Mouse (Mus musculus): Measurements from ENCODE around the gene Rps12-ps3. TPM values are rescaled to one million over a fixed set of nuclear protein-coding genes. Genes with fewer than 3 reads are reported as not detected.

Rps12-ps3 gene
- total and polyA plus RNA-seq, 3 experiments: 662 to 4,283 TPM; not detected in 1

DNA sequence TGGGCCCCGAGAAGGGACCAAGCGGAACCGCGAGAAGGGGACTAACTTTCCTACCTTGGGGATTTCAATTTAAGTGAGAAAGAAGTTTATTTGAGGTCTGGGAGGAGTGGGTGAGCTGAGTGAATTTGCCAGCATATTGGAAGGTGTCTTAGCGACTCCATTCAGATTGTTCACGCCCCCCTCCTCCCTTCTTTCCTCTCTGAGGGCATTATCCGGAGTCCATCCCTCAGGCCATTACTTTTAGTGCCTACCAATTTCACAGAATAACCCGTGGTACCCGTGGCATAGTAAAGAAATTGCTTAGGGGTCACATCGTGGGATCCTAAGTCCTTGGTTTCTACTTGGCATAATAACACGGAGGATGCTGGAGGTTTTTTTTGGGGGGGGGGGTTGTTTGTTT, 24.2 kb downstream of the Rps12-ps3 start:
- H3K27ac ChIP-seq (ENCODE audit: control insufficient read depth, low read depth, low read length): peak overlapping the region; percentile 71
- H3K36me3 ChIP-seq (ENCODE audit: control insufficient read depth in 1 of 2, insufficient read depth in 2 of 2, low read length in 2 of 2): peaks cover 5 to 39% of the 10 kb centered on the region in 2 experiments; a peak in 3 of 4 replicates
- H3K4me1 ChIP-seq (ENCODE audit: control insufficient read depth in 1 of 2, insufficient read depth in 2 of 2, low read length in 2 of 2): peaks cover 12 to 32% of the 10 kb centered on the region in 2 experiments
- H3K4me3 ChIP-seq (ENCODE audit: control insufficient read depth in 1 of 2, insufficient read depth in 1 of 2, low read depth in 2 of 2, low read length in 2 of 2): peak overlapping the region; percentile 62 to 82
- H3K27me3 ChIP-seq (ENCODE audit: control insufficient read depth in 1 of 2, insufficient read depth in 2 of 2, low read length in 2 of 2): no peaks in the 10 kb centered on the region
- H3K79me2 ChIP-seq (ENCODE audit: control insufficient read depth, insufficient read depth, low read length, poor library complexity): peaks cover 83% of the 10 kb centered on the region
- no peaks in the 10 kb centered on the region for H3K9me3 ChIP-seq (replicated peaks; ENCODE audit: insufficient read depth, low read length)
- TF ChIP-seq USF1 (IDR thresholded peaks at IDR 0.05; ENCODE audit: low read depth, low read length) (no peak), SIN3A (IDR thresholded peaks at IDR 0.05; ENCODE audit: low read length) (no peak), E2F4 (IDR thresholded peaks at IDR 0.05; ENCODE audit: borderline replicate concordance, low read depth, low read length) (no peak), CTCF (IDR thresholded peaks at IDR 0.05 in 2 of 3, conservative IDR thresholded peaks at IDR 0.05 in 1 of 3; ENCODE audit: control insufficient read depth in 1 of 3, insufficient read depth in 1 of 3, low read depth in 2 of 3, low read length in 3 of 3, poor library complexity in 1 of 3, severe bottlenecking in 1 of 3) (no peak), MAFK (IDR thresholded peaks at IDR 0.05; ENCODE audit: borderline replicate concordance, low read depth, low read length) (no peak), EP300 (IDR thresholded peaks at IDR 0.05; ENCODE audit: low read depth in 1 of 2, low read length in 2 of 2) (no peak), MAX (IDR thresholded peaks at IDR 0.05; ENCODE audit: low read length) (no peak), MYB (IDR thresholded peaks at IDR 0.05; ENCODE audit: low read depth, low read length) (no peak), MXI1 (IDR thresholded peaks at IDR 0.05; ENCODE audit: low read depth, low read length) (no peak), UBTF (IDR thresholded peaks at IDR 0.05; ENCODE audit: borderline replicate concordance, insufficient read depth, low read depth, low read length) (no peak), POLR2A (IDR thresholded peaks at IDR 0.05; ENCODE audit: control insufficient read depth in 1 of 2, insufficient read depth in 1 of 2, low read depth in 1 of 2, low read length in 2 of 2, poor library complexity in 1 of 2) (no peak; a peak in 1 of 4 replicates)
- H3K9ac ChIP-seq (ENCODE audit: control insufficient read depth, low read depth, low read length, poor library complexity, severe bottlenecking): peak overlapping the region; percentile 81
- DNase-seq (ENCODE audit: low read depth, low spot score): no peak

DNA sequence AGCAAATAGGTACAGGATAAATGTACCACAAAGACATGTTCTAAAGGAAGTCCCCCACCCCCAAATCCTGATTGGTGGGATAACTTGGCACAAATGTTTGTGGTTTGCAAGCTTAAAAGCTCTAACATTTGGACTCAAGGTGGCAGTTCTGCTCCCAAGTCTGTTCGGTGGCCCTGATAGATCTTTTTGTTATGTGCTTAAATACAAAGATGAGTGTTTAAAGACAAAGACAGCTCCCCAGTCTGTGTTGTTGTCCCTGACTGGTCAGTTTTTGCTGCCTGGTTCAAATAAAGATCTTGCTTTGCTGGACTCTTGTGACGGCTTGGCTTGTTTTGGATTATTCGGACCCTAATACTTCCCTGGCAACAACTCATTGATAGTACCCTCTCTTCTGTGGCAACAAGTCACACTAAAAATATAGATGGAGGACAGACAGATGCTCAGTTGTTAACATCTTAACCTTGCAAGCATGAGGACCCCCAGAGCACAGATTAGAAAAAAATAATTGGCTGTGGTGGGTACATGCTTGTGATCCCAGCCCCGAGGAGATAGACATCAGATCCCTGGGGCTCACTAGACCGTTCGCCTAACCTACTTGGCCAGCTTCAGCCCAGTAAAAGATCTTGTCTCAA, 27.4 kb downstream of the Rps12-ps3 start:
- TF ChIP-seq TBP (IDR thresholded peaks at IDR 0.05; ENCODE audit: low read depth, low read length) (peak; percentile 96), RAD21 (IDR thresholded peaks at IDR 0.05; ENCODE audit: low read depth, low read length) (no peak), E2F4 (IDR thresholded peaks at IDR 0.05; ENCODE audit: borderline replicate concordance, low read depth, low read length) (no peak), POLR2A (IDR thresholded peaks at IDR 0.05; ENCODE audit: control insufficient read depth in 1 of 2, insufficient read depth in 1 of 2, low read depth in 1 of 2, low read length in 2 of 2, poor library complexity in 1 of 2) (peak; percentile 58 to 74; a peak in 3 of 4 replicates), POLR2AphosphoS5 (IDR thresholded peaks at IDR 0.05; ENCODE audit: borderline replicate concordance, low read depth, low read length) (peak; percentile 72; the same call in 1 of the 2 replicates), MYC (IDR thresholded peaks at IDR 0.05; ENCODE audit: low read depth, low read length) (no peak)
- Histone ChIP-seq H3K27ac (ENCODE audit: control insufficient read depth, low read depth, low read length) (peak overlapping the region; percentile 66), H3K4me1 (ENCODE audit: control insufficient read depth in 1 of 2, insufficient read depth in 2 of 2, low read length in 2 of 2) (peaks cover 5 to 46% of the 10 kb centered on the region in 2 experiments)

More for the DNA sequence above, 27.4 kb downstream of the Rps12-ps3 start:
- H3K4me3 ChIP-seq (ENCODE audit: control insufficient read depth in 1 of 2, insufficient read depth in 1 of 2, low read depth in 2 of 2, low read length in 2 of 2): peak overlapping the region; percentile 46 to 53
- peaks cover 57% of the 10 kb centered on the region for H3K79me2 ChIP-seq (ENCODE audit: control insufficient read depth, insufficient read depth, low read length, poor library complexity)
- H3K9me3 ChIP-seq (replicated peaks; ENCODE audit: insufficient read depth, low read length): no peaks in the 10 kb centered on the region
- DNase-seq (ENCODE audit: low read depth, low spot score): peak; percentile 92
- H3K36me3 ChIP-seq (ENCODE audit: control insufficient read depth in 1 of 2, insufficient read depth in 2 of 2, low read length in 2 of 2): peaks cover 0 to 35% of the 10 kb centered on the region in 2 experiments; a peak in 2 of 4 replicates
- H3K27me3 ChIP-seq (ENCODE audit: control insufficient read depth in 1 of 2, insufficient read depth in 2 of 2, low read length in 2 of 2): no peaks in the 10 kb centered on the region
- H3K9ac ChIP-seq (ENCODE audit: control insufficient read depth, low read depth, low read length, poor library complexity, severe bottlenecking): peak overlapping the region; percentile 48

Measured in MEL (cell line).